Mouse (Mus musculus): ENCODE measurements around the gene Myom3.
A peak's percentile ranks its signal among the peaks of the same experiment; 100 is the strongest.

Gene Myom3

GRCm38 (mm10) chr4:135761048-135761447 is 1.5 kb downstream of the Myom3 start:
- no peak for DNase-seq (ENCODE audit: low read depth, low spot score)

- no peak for DNase-seq (ENCODE audit: low read depth, low spot score)
Measured at GRCm38 (mm10) chr4:135761569-135761968, 2.1 kb downstream of the Myom3 start.

DNA sequence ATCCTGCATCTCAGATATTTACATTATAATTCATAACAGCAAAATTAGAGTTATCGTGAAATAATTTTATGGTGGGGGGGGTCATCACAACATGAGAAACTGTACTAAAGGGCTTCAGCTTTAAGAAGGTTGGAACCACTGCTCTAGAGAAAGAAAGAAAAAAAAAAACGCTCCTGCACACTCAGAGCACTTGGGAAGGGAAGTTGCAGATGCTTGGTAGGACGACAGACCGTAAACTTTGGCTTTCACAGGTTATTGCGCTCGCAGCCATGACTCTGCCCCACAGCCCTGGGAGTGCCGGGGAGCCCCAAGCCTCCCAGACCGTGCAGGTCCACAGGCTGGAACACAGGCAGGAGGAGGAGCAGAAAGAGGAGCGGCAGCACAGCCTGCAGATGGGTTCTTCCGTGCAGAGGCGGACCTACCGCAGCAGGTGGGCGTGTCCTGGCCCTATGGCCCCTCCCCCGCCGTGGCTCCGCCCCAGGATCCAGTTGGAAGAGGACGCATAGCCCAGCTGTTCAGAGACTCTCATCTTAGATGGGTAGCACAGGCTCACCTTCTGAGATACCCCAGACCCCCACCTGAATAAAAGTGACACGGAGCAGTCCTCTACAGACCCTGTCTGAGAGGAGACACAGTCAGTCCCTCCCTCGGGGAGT is 2.9 kb downstream of the Myom3 start:
- DNase-seq (ENCODE audit: low read depth, low spot score): peak; percentile 94

DNA sequence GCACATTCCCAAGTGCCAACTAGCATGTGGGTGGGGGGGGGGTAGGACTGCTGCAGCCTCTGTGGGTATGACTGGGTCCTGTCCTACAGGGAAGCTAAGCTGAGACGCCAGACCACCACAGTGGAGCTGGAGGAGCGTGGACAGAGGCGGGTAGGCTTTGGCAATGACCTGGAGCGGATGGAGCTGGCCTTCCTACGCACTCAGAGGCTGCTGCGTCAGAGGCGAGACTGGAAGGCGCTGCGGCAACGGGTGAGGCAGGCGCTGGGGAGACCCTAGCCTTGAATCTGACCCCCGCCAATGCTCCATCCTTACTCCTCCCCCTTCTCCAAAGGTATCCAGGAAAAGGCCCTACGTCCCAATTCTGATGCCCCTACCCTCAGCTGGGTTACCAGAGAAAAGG is 5.2 kb downstream of the Myom3 start:
- DNase-seq (ENCODE audit: low read depth, low spot score): no peak

DNA sequence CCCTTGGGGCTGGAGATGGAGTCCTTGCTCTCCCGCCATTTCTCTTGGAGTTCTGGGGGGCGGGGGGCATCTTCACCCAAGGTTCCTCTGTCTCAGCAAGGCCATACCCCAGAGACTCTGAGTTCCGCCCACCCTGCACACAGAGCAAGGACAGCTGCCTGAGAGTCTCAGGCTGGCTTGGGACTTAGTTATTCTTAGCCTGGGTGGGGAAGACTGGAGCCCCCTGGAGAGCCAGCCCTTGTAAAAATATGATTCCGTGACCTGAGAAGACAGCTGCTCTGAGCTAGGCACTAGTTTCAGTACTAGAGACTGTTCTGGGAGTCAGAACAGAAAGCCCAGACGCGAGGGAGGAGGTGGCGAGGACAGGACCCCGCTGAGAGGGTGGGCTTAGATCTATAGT is 6.2 kb downstream of the Myom3 start:
- DNase-seq (ENCODE audit: low read depth, low spot score): no peak

GRCm38 (mm10) chr4:135766976-135767375 is 7.5 kb downstream of the Myom3 start:
- DNase-seq (ENCODE audit: low read depth, low spot score): no peak

DNA sequence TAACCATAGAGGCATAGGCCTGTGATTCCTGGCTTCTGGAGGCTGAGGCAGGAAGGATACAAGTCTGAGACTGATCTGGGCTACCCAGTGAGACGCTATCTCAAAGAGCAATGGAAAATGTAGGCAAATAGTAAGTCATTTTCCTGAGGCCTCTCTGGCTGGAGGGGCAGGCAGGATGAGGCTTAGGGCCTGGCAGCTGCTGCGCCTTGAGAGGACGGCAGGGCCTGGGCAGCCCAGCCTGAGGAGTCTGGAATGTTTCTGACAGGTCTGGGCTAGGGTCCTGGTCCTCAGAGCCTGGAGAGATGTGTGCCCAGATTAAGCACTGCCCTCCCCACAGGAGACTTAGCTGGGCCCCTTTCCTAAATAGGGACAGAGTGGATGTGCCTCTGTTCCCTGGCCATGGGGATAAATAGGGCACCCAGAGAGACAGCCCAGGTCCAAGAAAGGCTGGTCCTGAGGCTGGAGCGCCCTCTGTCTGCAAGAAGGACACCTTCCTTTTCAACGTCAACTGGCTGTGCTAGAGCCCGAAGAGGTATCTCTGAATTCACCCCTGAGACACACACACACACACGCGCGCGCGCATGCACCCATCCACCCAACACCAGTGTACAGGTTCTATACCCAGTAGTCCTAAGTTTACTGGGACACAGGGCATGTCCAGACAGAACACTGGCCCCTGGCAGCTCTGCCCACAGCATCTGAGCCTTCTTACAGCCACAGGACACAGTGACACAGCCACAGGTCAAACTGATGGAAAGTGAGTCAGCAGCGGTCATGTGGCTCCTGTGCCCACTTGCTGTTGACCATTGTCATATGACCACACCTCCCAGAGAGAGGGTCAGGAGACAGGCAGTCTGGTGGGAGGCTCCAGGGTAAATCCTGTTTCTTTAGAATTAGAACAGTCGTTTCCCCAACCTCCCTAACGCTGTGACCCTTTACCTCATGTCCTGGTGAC is 9.3 kb downstream of the Myom3 start:
- peak; percentile 74 for DNase-seq (ENCODE audit: low read depth, low spot score)

DNA sequence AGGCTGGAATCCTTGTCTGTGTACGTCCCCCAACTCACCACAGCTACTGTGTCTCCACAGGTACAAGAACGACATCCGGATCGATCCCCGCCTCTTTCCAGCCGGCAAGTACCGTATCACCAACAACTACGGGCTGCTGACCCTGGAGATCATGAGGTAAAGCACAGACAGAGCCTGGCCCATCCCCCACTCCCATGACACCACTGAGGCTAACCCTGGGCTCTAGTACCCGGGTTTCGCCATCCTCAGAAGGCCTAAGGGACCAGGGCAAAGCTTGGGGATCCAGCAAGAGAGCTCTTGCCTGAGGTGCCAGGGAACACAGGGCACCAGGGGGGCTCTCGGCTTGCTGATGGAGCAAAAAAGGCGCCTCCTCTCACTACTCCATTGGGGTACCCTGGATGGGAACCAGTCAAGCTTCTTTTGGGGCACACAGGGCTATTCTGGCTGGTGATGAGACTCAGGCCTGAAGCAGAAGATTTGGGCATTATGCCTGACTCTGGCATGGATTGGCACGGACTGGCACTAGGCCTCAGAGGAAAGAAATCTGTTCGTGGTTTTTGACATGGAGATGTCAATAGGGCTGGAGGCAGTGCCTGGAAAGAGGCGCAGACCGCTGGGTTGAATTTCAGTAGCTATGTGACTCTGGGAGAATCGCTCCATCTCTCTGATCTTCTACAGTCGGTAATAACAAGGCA is 11.2 kb downstream of the Myom3 start:
- DNase-seq (ENCODE audit: low read depth, low spot score): no peak

- no peak for DNase-seq (ENCODE audit: low read depth, low spot score)
Measured at GRCm38 (mm10) chr4:135771592-135771991, 12.1 kb downstream of the Myom3 start.

DNA sequence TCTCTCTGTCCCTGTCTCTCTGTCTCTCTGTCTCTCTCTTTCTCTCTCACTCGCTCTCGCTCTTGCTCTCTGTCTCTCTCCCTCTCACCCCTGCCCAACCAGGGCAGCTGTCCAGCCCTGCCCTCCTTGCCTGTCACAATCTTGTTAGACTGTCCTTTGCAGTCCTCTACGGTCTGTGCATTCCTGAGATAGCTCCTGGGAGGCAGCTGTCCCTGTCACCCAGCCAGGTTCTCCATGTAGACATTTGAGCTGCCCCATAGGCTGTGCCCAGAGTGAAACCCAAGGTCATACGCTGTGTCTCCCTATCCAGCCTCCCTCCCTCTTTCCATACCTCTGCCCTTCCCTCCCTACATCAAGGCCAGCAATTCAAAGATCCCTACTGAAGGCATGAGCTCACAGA is 13.2 kb downstream of the Myom3 start:
- DNase-seq (ENCODE audit: low read depth, low spot score): no peak

GRCm38 (mm10) chr4:135774496-135774895 is 15.0 kb downstream of the Myom3 start:
- no peak for DNase-seq (ENCODE audit: low read depth, low spot score)

GRCm38 (mm10) chr4:135776850-135777249 is 17.3 kb downstream of the Myom3 start:
- peak; percentile 84 for DNase-seq (ENCODE audit: low read depth, low spot score)

DNA sequence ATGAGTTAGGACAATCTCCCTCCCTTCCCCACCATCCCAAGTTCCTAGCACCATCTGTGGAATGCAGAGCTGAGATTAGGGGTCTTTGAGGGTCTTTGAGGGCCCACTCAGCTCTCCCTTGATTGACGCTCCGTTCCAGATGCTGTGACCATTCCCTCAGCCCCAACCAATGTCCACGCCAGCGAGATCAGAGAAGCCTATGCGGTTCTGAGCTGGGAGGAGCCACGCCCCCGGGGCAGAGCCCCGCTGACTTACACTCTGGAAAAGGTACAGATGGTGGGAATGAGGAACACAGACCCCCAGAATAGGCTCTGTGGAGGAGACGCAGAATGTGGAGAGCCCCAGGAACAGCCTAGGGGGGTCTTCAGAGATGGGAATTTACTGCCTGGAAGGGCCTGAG is 20.1 kb downstream of the Myom3 start:
- no peak for DNase-seq (ENCODE audit: low read depth, low spot score)

DNA sequence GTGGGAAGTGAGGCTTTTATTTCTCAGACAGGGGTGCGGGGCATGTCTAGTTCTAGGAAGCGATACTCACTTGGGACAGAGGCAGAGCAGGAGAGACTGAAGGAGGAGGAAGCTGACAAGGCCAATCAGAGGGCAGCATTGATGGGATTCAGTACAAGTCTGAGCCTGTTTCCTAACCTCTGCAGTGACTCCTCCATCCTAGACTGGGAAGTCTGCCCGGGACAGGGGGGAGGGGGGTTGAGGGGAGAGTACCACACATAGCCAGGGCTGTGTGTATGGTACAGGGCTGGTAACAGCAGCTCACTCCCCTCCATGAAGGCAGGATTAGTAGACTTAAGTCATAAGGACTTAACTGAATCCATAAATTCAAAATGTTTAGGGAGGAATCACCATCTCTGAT is 20.7 kb downstream of the Myom3 start:
- no peak for DNase-seq (ENCODE audit: low read depth, low spot score)

DNA sequence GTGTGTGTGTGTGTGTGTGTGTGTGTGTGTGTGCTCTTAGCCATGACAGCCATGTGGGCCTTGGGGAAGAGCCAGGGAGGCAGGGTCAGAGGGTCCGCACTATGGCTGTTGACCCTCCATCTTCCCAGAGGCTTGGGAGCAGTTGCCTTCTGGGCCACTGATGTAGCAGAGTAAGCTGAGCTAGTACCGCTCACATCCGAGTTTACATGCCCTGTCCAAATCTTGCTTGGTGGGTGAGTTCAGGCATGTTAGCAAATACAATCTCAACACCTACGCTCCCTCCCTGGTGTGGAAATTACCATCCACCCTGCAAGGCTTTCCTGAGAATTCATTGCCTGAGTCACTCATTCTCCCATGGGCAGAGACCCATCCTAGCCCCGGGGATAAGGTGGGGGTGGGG is 21.8 kb downstream of the Myom3 start:
- DNase-seq (ENCODE audit: low read depth, low spot score): no peak

- no peak for DNase-seq (ENCODE audit: low read depth, low spot score)
Measured at GRCm38 (mm10) chr4:135786581-135786980, 27.1 kb downstream of the Myom3 start.

DNA sequence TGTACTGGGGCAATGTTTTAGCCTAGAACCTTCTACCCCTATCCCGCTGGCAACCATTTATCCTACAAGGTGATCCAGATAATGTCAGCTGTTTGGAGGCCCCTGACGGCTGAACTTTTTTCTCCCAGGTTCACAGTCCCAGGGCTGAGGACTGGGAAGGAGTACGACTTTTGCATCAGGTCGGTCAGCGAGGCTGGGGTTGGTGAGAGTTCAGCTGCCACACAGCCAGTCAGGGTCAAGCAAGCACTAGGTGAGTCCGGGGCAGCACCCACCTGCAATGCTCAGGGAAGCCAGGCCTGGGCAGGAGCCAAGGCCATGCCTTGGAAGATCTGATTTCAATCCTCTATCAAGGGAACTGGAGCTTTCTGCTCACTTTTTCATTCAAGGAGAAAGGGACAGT is 27.8 kb downstream of the Myom3 start:
- no peak for DNase-seq (ENCODE audit: low read depth, low spot score)

DNA sequence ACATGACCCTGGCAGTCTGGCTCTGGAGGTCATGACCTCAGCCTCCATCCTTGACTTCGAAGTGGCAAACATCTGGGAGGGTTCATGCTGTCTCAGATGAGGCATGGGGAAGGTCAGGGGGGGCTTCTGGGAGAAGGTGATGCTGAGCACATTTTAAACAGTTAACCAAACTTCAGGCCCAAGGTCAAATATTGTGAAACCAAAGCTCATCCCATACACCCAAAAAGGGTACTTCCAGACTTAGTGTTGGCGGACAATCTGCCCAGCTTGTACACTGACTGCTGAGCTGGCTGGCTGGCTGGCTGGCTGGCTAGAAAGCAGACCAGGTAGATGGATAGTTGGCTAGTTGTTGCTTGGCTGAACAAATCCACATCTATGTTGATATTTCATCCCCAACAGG is 29.6 kb downstream of the Myom3 start:
- DNase-seq (ENCODE audit: low read depth, low spot score): no peak

DNA sequence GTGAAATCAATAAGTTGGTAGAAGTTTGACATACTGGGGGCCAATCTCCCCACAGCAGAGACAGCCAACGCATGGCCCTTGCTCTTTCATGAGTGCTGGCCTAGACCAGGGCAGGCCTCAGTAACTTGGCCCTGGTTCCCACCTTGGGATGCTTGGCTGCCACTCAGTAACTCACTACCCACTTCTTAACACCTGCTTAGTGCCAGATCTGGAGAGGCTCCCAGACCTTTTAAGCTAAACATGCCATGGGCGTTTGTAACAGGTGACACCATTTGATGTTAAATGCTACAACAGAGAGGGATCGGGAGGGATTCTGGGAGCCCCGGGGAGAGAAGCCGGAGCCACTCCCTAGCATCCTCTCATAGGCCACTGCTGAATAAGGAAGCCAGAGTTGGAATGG is 33.3 kb downstream of the Myom3 start:
- no peak for DNase-seq (ENCODE audit: low read depth, low spot score)

- DNase-seq (ENCODE audit: low read depth, low spot score): peak; percentile 75
Measured at GRCm38 (mm10) chr4:135797931-135798330, 38.4 kb downstream of the Myom3 start.

- peak; percentile 93 for DNase-seq (ENCODE audit: low read depth, low spot score)
Measured at GRCm38 (mm10) chr4:135801543-135801942, 42.0 kb downstream of the Myom3 start.

DNA sequence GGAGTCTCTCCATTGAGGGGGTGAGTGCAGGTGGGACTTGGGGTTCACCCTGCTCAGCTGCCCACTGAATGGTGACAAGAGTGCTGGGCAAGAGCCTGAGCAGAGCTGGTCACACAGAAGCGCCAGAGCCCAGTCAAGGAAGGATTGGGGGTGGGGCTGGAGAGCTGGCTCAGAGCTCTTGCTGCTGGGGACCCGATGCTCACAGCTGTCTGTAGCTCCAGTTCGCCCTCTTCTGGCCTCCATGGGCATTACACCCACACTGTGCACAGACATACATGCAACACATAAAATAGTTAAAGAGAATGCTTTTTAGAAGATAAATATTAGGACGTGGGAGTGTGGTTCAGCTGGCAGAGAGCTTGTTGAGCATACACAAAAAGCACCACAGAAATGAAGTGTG is 43.8 kb downstream of the Myom3 start:
- peak; percentile 91 for DNase-seq (ENCODE audit: low read depth, low spot score)
